Comparison of ENCODE assay signal across 9 mouse cellular contexts in the genomic region with DNA sequence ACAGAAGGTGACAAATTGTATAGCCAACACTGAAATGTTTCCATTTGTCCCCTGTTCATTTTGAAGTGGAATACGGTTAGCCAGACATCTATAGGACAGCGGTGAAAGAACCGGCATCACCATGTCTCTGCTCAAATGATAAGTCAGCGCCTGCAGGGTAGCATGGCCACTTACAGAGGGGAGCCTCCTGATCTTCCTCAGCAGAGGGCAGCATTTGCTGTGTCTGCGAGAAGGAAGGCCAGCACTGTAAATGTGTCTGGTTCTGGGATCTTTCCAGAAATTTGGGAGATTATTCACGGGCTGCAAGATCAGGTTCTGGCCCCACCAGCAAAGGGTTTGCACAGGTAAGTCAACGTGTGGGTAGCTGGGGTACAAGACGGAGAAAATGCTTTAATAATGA. TPM values are rescaled to one million over a fixed set of nuclear protein-coding genes. Genes with fewer than 3 reads are reported as not detected.
DNase-seq lines count a peak whose midpoint lies in the region; ATAC-seq lines count a peak whose summit lies in the region.
"Had no signal": no experiment of that assay in that cellular context is flagged by ENCODE, and none has a peak within 500 bp of the region (broad histone marks: within the 10 kb centered on the region; RNA-seq: fewer than 3 reads in every experiment).

No protein-coding gene starts in this region.

- H3K4me2 ChIP-seq in heart, embryonic 12.5 days: no peak overlapping the region
- H3K4me2 ChIP-seq: midbrain, embryonic 12.5 days had no signal

- no peak overlapping the region for H3K9ac ChIP-seq in heart, embryonic 12.5 days
- H3K9ac ChIP-seq: midbrain, embryonic 12.5 days had no signal

- no peaks in the 10 kb centered on the region for H3K4me1 ChIP-seq in heart, embryonic 12.5 days (replicated peaks)

- 58% methylated on average over 8 of the region's 8 CpGs for WGBS in heart, embryonic 12.5 days

- H3K36me3 ChIP-seq in heart, embryonic 12.5 days: peaks cover 9% of the 10 kb centered on the region
- H3K36me3 ChIP-seq: midbrain, embryonic 12.5 days had no signal

- ATAC-seq in heart, embryonic 12.5 days (ENCODE audit: insufficient number of reproducible peaks, low FRiP score): no peak

- H3K4me3 ChIP-seq in heart, embryonic 12.5 days: no peak overlapping the region
- H3K4me3 ChIP-seq: midbrain, embryonic 12.5 days had no signal

- no peaks in the 10 kb centered on the region for H3K27me3 ChIP-seq in heart, embryonic 12.5 days (replicated peaks)

- DNase-seq in heart, postnatal 4 days: peak; percentile 47
- no peak for DNase-seq in heart, adult 18-20 months
- peak; percentile 28 for DNase-seq in right cerebral cortex, postnatal 14 days
- DNase-seq in right cerebral cortex, adult 18-20 months: no peak
- peak; percentile 63 for DNase-seq in embryo, embryonic 10.5 days (ENCODE audit: low spot score)
- DNase-seq in lung, postnatal 14 days: peak; percentile 12
- no peak for DNase-seq in yolk sac, embryonic 10.5 days (ENCODE audit: low spot score)

- H3K9me3 ChIP-seq in heart, embryonic 12.5 days (replicated peaks): no peaks in the 10 kb centered on the region
- H3K9me3 ChIP-seq: midbrain, embryonic 12.5 days had no signal

- no peak overlapping the region for H3K27ac ChIP-seq in heart, embryonic 12.5 days (ENCODE audit: poor library complexity, severe bottlenecking)
- H3K27ac ChIP-seq: midbrain, embryonic 12.5 days had no signal

RNA-seq across cellular contexts. Expression of a gene that starts 51.0 kb away (rescaled TPM):
- 10 to 100 TPM; 29.4 to 33.1 TPM for total RNA-seq in heart, postnatal 4 days (2021)
- 10 to 100 TPM; 76.2 to 94.4 TPM for total RNA-seq in heart, adult 18-20 months (2021)
- 4.5 and 5.8 TPM in 2 replicates for polyA plus RNA-seq in heart, embryonic 12.5 days (2016; fragmentation: Nextera tagmentation; extraction: Ambion mirVana)

Comparison
In these comparisons a context has a peak if more than half of its experiments do, and no peak if none do; other contexts are left out.
1. DNase-seq: peak in heart, postnatal 4 days (single experiment), right cerebral cortex, postnatal 14 days (single experiment), embryo, embryonic 10.5 days (single experiment) and lung, postnatal 14 days (single experiment); none in heart, adult 18-20 months (0 of 2), right cerebral cortex, adult 18-20 months (single experiment) and yolk sac, embryonic 10.5 days (single experiment).